Mouse (Mus musculus): ENCODE results near the gene Asap2. TPM values are rescaled to one million over a fixed set of nuclear protein-coding genes. Genes with fewer than 3 reads are reported as not detected.

Asap2 gene
- polyA plus RNA-seq, 1 experiment = 5.6 TPM

GRCm38 (mm10) chr12:21233727-21234126, 243.5 kb downstream of the Asap2 start:
- Histone ChIP-seq H3ac (ENCODE audit: control insufficient read depth, insufficient read length, low read depth) (no peak overlapping the region), H3K79me2 (ENCODE audit: control insufficient read depth, insufficient read depth) (no peaks in the 10 kb centered on the region), H3K4me3 (ENCODE audit: insufficient read depth, poor library complexity, severe bottlenecking) (no peak overlapping the region), H3K36me3 (ENCODE audit: control insufficient read depth, insufficient read depth) (peaks cover 8% of the 10 kb centered on the region), H3K27me3 (ENCODE audit: control insufficient read depth, insufficient read depth, insufficient read length) (no peaks in the 10 kb centered on the region), H3K79me3 (ENCODE audit: low read depth) (no peaks in the 10 kb centered on the region)
- TF ChIP-seq CTCF (IDR thresholded peaks at IDR 0.05; ENCODE audit: control insufficient read depth, insufficient read depth, insufficient read length) = no peak
- TF ChIP-seq MYOG (IDR thresholded peaks at IDR 0.05; ENCODE audit: control insufficient read depth, extremely low read depth, insufficient read length) = no peak

GRCm38 (mm10) chr12:21234560-21234959, 244.3 kb downstream of the Asap2 start:
- no peaks in the 10 kb centered on the region for H3K27me3 ChIP-seq (ENCODE audit: control insufficient read depth, insufficient read depth, insufficient read length)
- H3K79me2 ChIP-seq (ENCODE audit: control insufficient read depth, insufficient read depth) = no peaks in the 10 kb centered on the region
- H3K79me3 ChIP-seq (ENCODE audit: low read depth) = no peaks in the 10 kb centered on the region
- H3K4me3 ChIP-seq (ENCODE audit: insufficient read depth, poor library complexity, severe bottlenecking) = no peak overlapping the region
- TF ChIP-seq MYOG (IDR thresholded peaks at IDR 0.05; ENCODE audit: control insufficient read depth, extremely low read depth, insufficient read length) = no peak
- TF ChIP-seq CEBPB (IDR thresholded peaks at IDR 0.05; ENCODE audit: low read depth) = no peak
- TF ChIP-seq CTCF (IDR thresholded peaks at IDR 0.05; ENCODE audit: control insufficient read depth, insufficient read depth, insufficient read length) = no peak
- no peak for TF ChIP-seq USF1 (IDR thresholded peaks at IDR 0.05; ENCODE audit: low read depth)
- TF ChIP-seq MYOD1 (IDR thresholded peaks at IDR 0.05; ENCODE audit: control insufficient read depth, insufficient read length, low read depth) = no peak
- no peak for TF ChIP-seq FOSL1 (IDR thresholded peaks at IDR 0.05; ENCODE audit: insufficient read depth, low read length, poor library complexity, severe bottlenecking)
- TF ChIP-seq MAX (IDR thresholded peaks at IDR 0.05) = no peak
- H3ac ChIP-seq (ENCODE audit: control insufficient read depth, insufficient read length, low read depth) = no peak overlapping the region
- peaks cover 12% of the 10 kb centered on the region for H3K36me3 ChIP-seq (ENCODE audit: control insufficient read depth, insufficient read depth)

- H3K79me2 ChIP-seq (ENCODE audit: control insufficient read depth, insufficient read depth) = no peaks in the 10 kb centered on the region
- TF ChIP-seq CEBPB (IDR thresholded peaks at IDR 0.05; ENCODE audit: low read depth) (no peak), USF1 (IDR thresholded peaks at IDR 0.05; ENCODE audit: low read depth) (no peak), MYOG (IDR thresholded peaks at IDR 0.05; ENCODE audit: control insufficient read depth, extremely low read depth, insufficient read length) (no peak), FOSL1 (IDR thresholded peaks at IDR 0.05; ENCODE audit: insufficient read depth, low read length, poor library complexity, severe bottlenecking) (no peak), MAX (IDR thresholded peaks at IDR 0.05) (no peak), CTCF (IDR thresholded peaks at IDR 0.05; ENCODE audit: control insufficient read depth, insufficient read depth, insufficient read length) (no peak), MYOD1 (IDR thresholded peaks at IDR 0.05; ENCODE audit: control insufficient read depth, insufficient read length, low read depth) (no peak)
- no peak overlapping the region for H3K4me3 ChIP-seq (ENCODE audit: insufficient read depth, poor library complexity, severe bottlenecking)
- H3K36me3 ChIP-seq (ENCODE audit: control insufficient read depth, insufficient read depth) = peaks cover 4% of the 10 kb centered on the region
- no peak overlapping the region for H3ac ChIP-seq (ENCODE audit: control insufficient read depth, insufficient read length, low read depth)
- no peaks in the 10 kb centered on the region for H3K79me3 ChIP-seq (ENCODE audit: low read depth)
- no peaks in the 10 kb centered on the region for H3K27me3 ChIP-seq (ENCODE audit: control insufficient read depth, insufficient read depth, insufficient read length)
Observed at GRCm38 (mm10) chr12:21241965-21242364, 251.7 kb downstream of the Asap2 start.

DNA sequence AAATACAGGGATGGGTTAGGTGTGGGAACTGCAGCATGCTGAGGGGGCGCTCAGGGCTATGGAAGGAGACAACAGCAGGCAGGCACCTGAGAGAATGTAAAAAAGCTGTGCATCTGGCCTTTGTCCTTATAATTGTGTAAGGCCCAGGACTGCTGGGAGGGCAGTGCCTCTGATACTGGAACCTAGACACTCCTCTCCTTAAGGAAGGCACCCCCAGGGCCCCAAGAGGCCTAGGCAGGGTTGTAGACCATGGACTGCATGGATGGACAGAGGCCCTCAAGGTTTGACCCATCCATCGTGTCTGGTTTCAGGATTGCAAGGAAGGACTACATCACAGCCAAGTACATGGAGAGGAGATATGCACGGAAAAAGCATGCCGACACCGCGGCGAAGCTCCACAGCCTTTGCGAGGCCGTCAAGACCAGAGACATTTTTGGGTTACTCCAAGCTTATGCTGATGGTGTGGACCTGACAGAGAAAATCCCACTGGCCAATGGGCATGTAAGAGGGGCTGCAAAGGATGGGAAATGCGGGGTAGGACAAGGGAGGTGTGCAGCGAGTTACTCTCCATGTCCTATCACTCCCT, 254.2 kb downstream of the Asap2 start:
- Histone ChIP-seq H3ac (ENCODE audit: control insufficient read depth, insufficient read length, low read depth) (no peak overlapping the region), H3K79me2 (ENCODE audit: control insufficient read depth, insufficient read depth) (no peaks in the 10 kb centered on the region), H3K36me3 (ENCODE audit: control insufficient read depth, insufficient read depth) (no peaks in the 10 kb centered on the region), H3K4me3 (ENCODE audit: insufficient read depth, poor library complexity, severe bottlenecking) (no peak overlapping the region), H3K27me3 (ENCODE audit: control insufficient read depth, insufficient read depth, insufficient read length) (no peaks in the 10 kb centered on the region), H3K79me3 (ENCODE audit: low read depth) (no peaks in the 10 kb centered on the region)
- no peak for TF ChIP-seq MYOD1 (IDR thresholded peaks at IDR 0.05; ENCODE audit: control insufficient read depth, insufficient read length, low read depth)
- no peak for TF ChIP-seq MAX (IDR thresholded peaks at IDR 0.05)
- no peak for TF ChIP-seq MYOG (IDR thresholded peaks at IDR 0.05; ENCODE audit: control insufficient read depth, extremely low read depth, insufficient read length)
- TF ChIP-seq CEBPB (IDR thresholded peaks at IDR 0.05; ENCODE audit: low read depth) = no peak
- TF ChIP-seq USF1 (IDR thresholded peaks at IDR 0.05; ENCODE audit: low read depth) = no peak
- TF ChIP-seq FOSL1 (IDR thresholded peaks at IDR 0.05; ENCODE audit: insufficient read depth, low read length, poor library complexity, severe bottlenecking) = no peak
- no peak for TF ChIP-seq CTCF (IDR thresholded peaks at IDR 0.05; ENCODE audit: control insufficient read depth, insufficient read depth, insufficient read length)

- H3K27me3 ChIP-seq (ENCODE audit: control insufficient read depth, insufficient read depth, insufficient read length) = no peaks in the 10 kb centered on the region
- H3K79me3 ChIP-seq (ENCODE audit: low read depth) = no peaks in the 10 kb centered on the region
- H3ac ChIP-seq (ENCODE audit: control insufficient read depth, insufficient read length, low read depth) = no peak overlapping the region
- no peak for TF ChIP-seq FOSL1 (IDR thresholded peaks at IDR 0.05; ENCODE audit: insufficient read depth, low read length, poor library complexity, severe bottlenecking)
- TF ChIP-seq CEBPB (IDR thresholded peaks at IDR 0.05; ENCODE audit: low read depth) = no peak
- TF ChIP-seq CTCF (IDR thresholded peaks at IDR 0.05; ENCODE audit: control insufficient read depth, insufficient read depth, insufficient read length) = no peak
- TF ChIP-seq MYOG (IDR thresholded peaks at IDR 0.05; ENCODE audit: control insufficient read depth, extremely low read depth, insufficient read length) = no peak
- no peak for TF ChIP-seq USF1 (IDR thresholded peaks at IDR 0.05; ENCODE audit: low read depth)
- no peak for TF ChIP-seq MYOD1 (IDR thresholded peaks at IDR 0.05; ENCODE audit: control insufficient read depth, insufficient read length, low read depth)
- no peak for TF ChIP-seq MAX (IDR thresholded peaks at IDR 0.05)
- no peaks in the 10 kb centered on the region for H3K79me2 ChIP-seq (ENCODE audit: control insufficient read depth, insufficient read depth)
- H3K4me3 ChIP-seq (ENCODE audit: insufficient read depth, poor library complexity, severe bottlenecking) = no peak overlapping the region
- peaks cover 7% of the 10 kb centered on the region for H3K36me3 ChIP-seq (ENCODE audit: control insufficient read depth, insufficient read depth)
Observed at GRCm38 (mm10) chr12:21247711-21248392, 257.6 kb downstream of the Asap2 start.

Measured in C2C12 (cell line).